Mouse (Mus musculus) urinary bladder, postnatal 10 days (tissue): ENCODE data around the gene Thap12.

Experiments
- DNase-seq: peaks from one replicate; pipeline ENCODE4 v3.0.0; 2022; ENCODE audit warnings: low spot score

The Thap12 gene

GRCm38 (mm10) chr7:98760126-98760525 is 57.2 kb downstream of the Thap12 start:
- no peak for DNase-seq

GRCm38 (mm10) chr7:98763911-98764310 is 61.0 kb downstream of the Thap12 start:
- DNase-seq, result no peak

- DNase-seq, result no peak
Measured at GRCm38 (mm10) chr7:98767261-98767660, 64.4 kb downstream of the Thap12 start.
